Comparison of ENCODE assay signal across 8 mouse cellular contexts in the genomic region with DNA sequence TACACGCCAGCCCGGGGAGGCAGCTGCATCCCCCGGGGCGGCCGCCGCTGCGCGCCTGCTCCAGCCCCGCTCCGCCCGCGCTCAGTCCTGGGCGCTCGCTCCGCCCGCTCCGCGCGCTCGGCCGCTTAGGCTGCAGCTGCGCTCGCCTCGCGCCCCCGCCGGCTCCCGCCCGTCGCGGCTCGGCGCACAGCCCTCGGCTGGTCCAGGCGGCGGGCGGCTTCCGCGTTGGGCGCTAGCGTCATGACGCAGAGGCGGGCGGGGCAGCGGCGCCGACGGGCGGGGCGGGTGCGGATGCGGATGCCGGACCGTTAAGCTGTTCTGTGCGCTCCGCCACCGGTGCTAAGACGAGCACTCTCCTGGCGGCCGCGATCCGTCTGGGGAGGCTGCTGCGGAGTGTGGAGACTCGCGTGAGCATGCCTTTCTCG. TPM values are rescaled to one million over a fixed set of nuclear protein-coding genes. Genes with fewer than 3 reads are reported as not detected.
A peak's percentile ranks its signal among the peaks of the same experiment; 100 is the strongest.
DNase-seq lines count a peak whose midpoint lies in the region; ATAC-seq and TF ChIP-seq lines count a peak whose summit lies in the region.

A gene (minus strand): TSS at position 73 of the 425 bp plus-strand sequence.
A gene (plus strand): TSS at position 290 of the 425 bp plus-strand sequence.

- WGBS in embryonic facial prominence, embryonic 15.5 days: 0% methylated on average over 61 of the region's 66 CpGs
- WGBS in kidney, embryonic 14.5 days: under 1% methylated on average over 59 of the region's 66 CpGs
- WGBS in limb, embryonic 14.5 days: 1% methylated on average over 18 of the region's 66 CpGs
- WGBS in midbrain, embryonic 16.5 days: under 1% methylated on average over 50 of the region's 66 CpGs
- under 1% methylated on average over 65 of the region's 66 CpGs for WGBS in spleen, adult 2 months

- no peak for TF ChIP-seq CTCF in bone marrow macrophage, adult 2 months (IDR thresholded peaks at IDR 0.05; ENCODE audit: low read depth, low read length)
- TF ChIP-seq CTCF in spleen, adult 2 months (IDR thresholded peaks at IDR 0.05; ENCODE audit: extremely low read depth, insufficient read depth, insufficient read length, insufficient replicate concordance): no peak

- peak; percentile 91 for DNase-seq in A20 (ENCODE audit: low read depth, low spot score)
- peak; percentile 93 to 94 for DNase-seq in heart, adult 9 months (ENCODE audit: low spot score in 2 of 2)
- DNase-seq in limb, embryonic 14.5 days (ENCODE audit: low spot score): peak; percentile 87
- peak; percentile 68 to 96 for DNase-seq in spleen, adult 2 months (ENCODE audit: low read depth in 1 of 2, low spot score in 2 of 2)

- H3K4me2 ChIP-seq in embryonic facial prominence, embryonic 15.5 days (replicated peaks): peak within 1 kb of the TSS; percentile 92
- H3K4me2 ChIP-seq in kidney, embryonic 14.5 days (replicated peaks; ENCODE audit: low read depth, low read length): peak within 1 kb of the TSS; percentile 90
- peak within 1 kb of the TSS; percentile 94 for H3K4me2 ChIP-seq in limb, embryonic 14.5 days (replicated peaks; ENCODE audit: low read depth, low read length, severe bottlenecking)
- peak within 1 kb of the TSS; percentile 88 for H3K4me2 ChIP-seq in midbrain, embryonic 16.5 days (ENCODE audit: low read length)

- TF ChIP-seq POLR2A in bone marrow macrophage, adult 2 months (IDR thresholded peaks at IDR 0.05; ENCODE audit: borderline replicate concordance, low read depth, low read length): no peak
- peak; percentile 79; the same call in 1 of the 2 replicates for TF ChIP-seq POLR2A in limb, embryonic 14.5 days (IDR thresholded peaks at IDR 0.05; ENCODE audit: borderline replicate concordance, extremely low read depth, insufficient read depth, insufficient read length)
- peak; percentile 76 for TF ChIP-seq POLR2A in spleen, adult 2 months (IDR thresholded peaks at IDR 0.05; ENCODE audit: low read depth, low read length)

- no peaks in the 10 kb centered on the region for H3K27me3 ChIP-seq in embryonic facial prominence, embryonic 15.5 days
- H3K27me3 ChIP-seq in kidney, embryonic 14.5 days (ENCODE audit: control insufficient read depth, insufficient read depth, low read length): no peaks in the 10 kb centered on the region
- no peaks in the 10 kb centered on the region for H3K27me3 ChIP-seq in limb, embryonic 14.5 days (ENCODE audit: control insufficient read depth, insufficient read depth, low read length)
- no peaks in the 10 kb centered on the region for H3K27me3 ChIP-seq in midbrain, embryonic 16.5 days (ENCODE audit: control insufficient read depth, insufficient read depth, low read depth, low read length)
- no peaks in the 10 kb centered on the region for H3K27me3 ChIP-seq in spleen, adult 2 months (ENCODE audit: control insufficient read depth, insufficient read depth, low read length)

- H3K4me1 ChIP-seq in bone marrow macrophage, adult 2 months (ENCODE audit: control insufficient read depth, insufficient read depth, low read length): peaks cover 24% of the 10 kb centered on the region
- peaks cover 16% of the 10 kb centered on the region for H3K4me1 ChIP-seq in embryonic facial prominence, embryonic 15.5 days
- peaks cover 16% of the 10 kb centered on the region; the same call in 1 of the 2 replicates for H3K4me1 ChIP-seq in kidney, embryonic 14.5 days (ENCODE audit: control insufficient read depth, insufficient read depth, low read length)
- H3K4me1 ChIP-seq in limb, embryonic 14.5 days (ENCODE audit: control insufficient read depth, insufficient read depth, low read length): peaks cover 7% of the 10 kb centered on the region
- H3K4me1 ChIP-seq in midbrain, embryonic 16.5 days (ENCODE audit: control insufficient read depth, insufficient read depth, low read length): peaks cover 14% of the 10 kb centered on the region
- peaks cover 2% of the 10 kb centered on the region; the same call in 1 of the 2 replicates for H3K4me1 ChIP-seq in spleen, adult 2 months (ENCODE audit: control insufficient read depth, insufficient read depth, insufficient read length)

- H3K27ac ChIP-seq in bone marrow macrophage, adult 2 months (ENCODE audit: insufficient read depth, low read depth, low read length): peak within 1 kb of the TSS; percentile 95
- H3K27ac ChIP-seq in embryonic facial prominence, embryonic 15.5 days (replicated peaks): peak within 1 kb of the TSS; percentile 89
- H3K27ac ChIP-seq in kidney, embryonic 14.5 days (ENCODE audit: low read depth, low read length): peak within 1 kb of the TSS; percentile 88
- H3K27ac ChIP-seq in limb, embryonic 14.5 days (replicated peaks; ENCODE audit: low read depth, low read length): peak within 1 kb of the TSS; percentile 82
- peak within 1 kb of the TSS; percentile 79 for H3K27ac ChIP-seq in midbrain, embryonic 16.5 days (ENCODE audit: low read length)
- peak within 1 kb of the TSS; percentile 97 for H3K27ac ChIP-seq in spleen, adult 2 months (ENCODE audit: insufficient read depth, low read length)

- peak within 1 kb of the TSS; percentile 67 for H3K9ac ChIP-seq in embryonic facial prominence, embryonic 15.5 days
- H3K9ac ChIP-seq in kidney, embryonic 14.5 days (ENCODE audit: low read depth, low read length): peak within 1 kb of the TSS; percentile 69
- peak within 1 kb of the TSS; percentile 73 for H3K9ac ChIP-seq in limb, embryonic 14.5 days (ENCODE audit: low read depth, low read length, severe bottlenecking)
- H3K9ac ChIP-seq in midbrain, embryonic 16.5 days (ENCODE audit: low read depth, low read length): peak within 1 kb of the TSS; percentile 79

- H3K9me3 ChIP-seq in embryonic facial prominence, embryonic 15.5 days (replicated peaks): no peaks in the 10 kb centered on the region
- H3K9me3 ChIP-seq in kidney, embryonic 14.5 days (ENCODE audit: control insufficient read depth, low read length): no peaks in the 10 kb centered on the region
- no peaks in the 10 kb centered on the region for H3K9me3 ChIP-seq in limb, embryonic 14.5 days (ENCODE audit: control insufficient read depth, low read length)
- no peaks in the 10 kb centered on the region for H3K9me3 ChIP-seq in midbrain, embryonic 16.5 days (replicated peaks; ENCODE audit: control insufficient read depth, low read length, poor library complexity, severe bottlenecking)

- H3K36me3 ChIP-seq in embryonic facial prominence, embryonic 15.5 days: no peaks in the 10 kb centered on the region
- no peaks in the 10 kb centered on the region for H3K36me3 ChIP-seq in kidney, embryonic 14.5 days (ENCODE audit: control insufficient read depth, insufficient read depth, low read length)
- H3K36me3 ChIP-seq in limb, embryonic 14.5 days (ENCODE audit: control insufficient read depth, insufficient read depth, low read length): no peaks in the 10 kb centered on the region
- no peaks in the 10 kb centered on the region for H3K36me3 ChIP-seq in midbrain, embryonic 16.5 days (ENCODE audit: control insufficient read depth, insufficient read depth, low read length)
- no peaks in the 10 kb centered on the region for H3K36me3 ChIP-seq in spleen, adult 2 months (ENCODE audit: control insufficient read depth, insufficient read depth, low read length)

- ATAC-seq in embryonic facial prominence, embryonic 15.5 days (ENCODE audit: insufficient number of reproducible peaks, low FRiP score, low TSS enrichment, low read depth): peak; percentile 96
- ATAC-seq in kidney, embryonic 14.5 days (ENCODE audit: low FRiP score, low TSS enrichment): peak; percentile 98
- ATAC-seq in limb, embryonic 14.5 days (ENCODE audit: low FRiP score, low read depth): peak; percentile 95
- peak; percentile 99 for ATAC-seq in midbrain, embryonic 16.5 days

- peak within 1 kb of the TSS; percentile 100 for H3K4me3 ChIP-seq in bone marrow macrophage, adult 2 months (ENCODE audit: insufficient read depth, low read length)
- peak within 1 kb of the TSS; percentile 81 for H3K4me3 ChIP-seq in embryonic facial prominence, embryonic 15.5 days (replicated peaks)
- peak within 1 kb of the TSS; percentile 83 for H3K4me3 ChIP-seq in kidney, embryonic 14.5 days (ENCODE audit: low read length)
- peak within 1 kb of the TSS; percentile 77 for H3K4me3 ChIP-seq in limb, embryonic 14.5 days (replicated peaks; ENCODE audit: low read length)
- H3K4me3 ChIP-seq in midbrain, embryonic 16.5 days (ENCODE audit: low read depth, low read length): peak within 1 kb of the TSS; percentile 58
- H3K4me3 ChIP-seq in spleen, adult 2 months (ENCODE audit: extremely low read depth, insufficient read depth, insufficient read length): peak within 1 kb of the TSS; percentile 92

RNA-seq across cellular contexts. Expression of the first gene that starts in this region (rescaled TPM):
- 165 and 187 TPM in 2 replicates for polyA plus RNA-seq in bone marrow macrophage, adult 2 months (2012; ENCODE audit: insufficient read depth, insufficient read length, missing spikeins)
- polyA plus RNA-seq in embryonic facial prominence, embryonic 15.5 days (2015; fragmentation: Nextera tagmentation; extraction: Ambion mirVana): 10.8 and 11.3 TPM in 2 replicates
- polyA plus RNA-seq in kidney, embryonic 14.5 days (2014; fragmentation: Nextera tagmentation; extraction: Ambion mirVana): 10.1 and 14.3 TPM in 2 replicates
- 9.0 and 13.2 TPM in 2 replicates for polyA plus RNA-seq in limb, embryonic 14.5 days (2012; rRNA removed)
- 9.6 and 12.1 TPM in 2 replicates for polyA plus RNA-seq in limb, embryonic 14.5 days (2014; fragmentation: Nextera tagmentation; extraction: Ambion mirVana)
- 10.0 and 10.2 TPM in 2 replicates for polyA plus RNA-seq in midbrain, embryonic 16.5 days (2015; fragmentation: Nextera tagmentation; extraction: Ambion mirVana)
- 21.4 and 21.8 TPM in 2 replicates for polyA plus RNA-seq in spleen, adult 2 months (2012; rRNA removed)

RNA-seq across cellular contexts. Expression of the second gene that starts in this region (rescaled TPM):
- 1.8 and 2.0 TPM in 2 replicates for polyA plus RNA-seq in bone marrow macrophage, adult 2 months (2012; ENCODE audit: insufficient read depth, insufficient read length, missing spikeins)
- 0.67 and 0.69 TPM in 2 replicates for polyA plus RNA-seq in embryonic facial prominence, embryonic 15.5 days (2015; fragmentation: Nextera tagmentation; extraction: Ambion mirVana)
- polyA plus RNA-seq in kidney, embryonic 14.5 days (2014; fragmentation: Nextera tagmentation; extraction: Ambion mirVana): 0.21 and 0.47 TPM in 2 replicates
- 0.44 and 0.59 TPM in 2 replicates for polyA plus RNA-seq in limb, embryonic 14.5 days (2012; rRNA removed)
- polyA plus RNA-seq in limb, embryonic 14.5 days (2014; fragmentation: Nextera tagmentation; extraction: Ambion mirVana): 0.25 and 0.44 TPM in 2 replicates
- polyA plus RNA-seq in midbrain, embryonic 16.5 days (2015; fragmentation: Nextera tagmentation; extraction: Ambion mirVana): 0.32 and 0.53 TPM in 2 replicates
- polyA plus RNA-seq in spleen, adult 2 months (2012; rRNA removed): 0.69 and 1.2 TPM in 2 replicates

Comparison
In these comparisons a context has a peak if more than half of its experiments do, and no peak if none do; other contexts are left out.
1. Peak in every context shown above with its lines: DNase-seq, ATAC-seq, H3K4me3 ChIP-seq and H3K27ac ChIP-seq.